Mouse (Mus musculus) intestine, embryonic 16.5 days (tissue): ENCODE results near the gene Antxr2. TPM values are rescaled to one million over a fixed set of nuclear protein-coding genes. Genes with fewer than 3 reads are reported as not detected.

Experiments
- ATAC-seq: fragments of 200-750 bp; cut with Nextera tagmentation; 2 replicates; pipeline ENCODE4 v1.8.0; 2017; ENCODE audit warnings: moderate TSS enrichment, moderate library complexity
- H3K27ac ChIP-seq: fragments of 300-500 bp; sonication (generic); 2 replicates; pipeline ENCODE4 v1.5.1; 2014; ENCODE audit warnings: mild to moderate bottlenecking, low read length
- H3K27me3 ChIP-seq: fragments of 300-500 bp; sonication (generic); replicated peaks from 2 replicates; pipeline ENCODE4 v1.6.1; 2014; ENCODE audit warnings: low read length, control low read depth, mixed read lengths; ENCODE audit not compliant: control insufficient read depth, insufficient read depth
- H3K36me3 ChIP-seq: fragments of 300-500 bp; sonication (generic); 2 replicates; pipeline ENCODE4 v1.6.1; 2014; ENCODE audit warnings: low read length, control low read depth; ENCODE audit not compliant: control insufficient read depth, insufficient read depth
- H3K4me1 ChIP-seq: fragments of 300-500 bp; sonication (generic); 2 replicates; pipeline ENCODE4 v1.6.1; 2014; ENCODE audit warnings: low read length, control low read depth, mixed read lengths; ENCODE audit not compliant: control insufficient read depth, insufficient read depth
- H3K4me2 ChIP-seq: fragments of 300-500 bp; sonication (generic); 2 replicates; pipeline ENCODE4 v1.6.1; 2014; ENCODE audit warnings: low read depth, low read length, control low read depth
- H3K4me3 ChIP-seq: fragments of 300-500 bp; sonication (generic); 2 replicates; pipeline ENCODE4 v1.5.1; 2014; ENCODE audit warnings: mild to moderate bottlenecking, low read length
- H3K9ac ChIP-seq: fragments of 300-500 bp; sonication (generic); 2 replicates; pipeline ENCODE4 v1.6.1; 2014; ENCODE audit warnings: low read depth, low read length
- H3K9me3 ChIP-seq: fragments of 300-500 bp; sonication (generic); 2 replicates; pipeline ENCODE4 v1.6.1; 2016; ENCODE audit warnings: low read length, control low read depth; ENCODE audit not compliant: control insufficient read depth
- WGBS: fragments of 180-500 bp; shearing (Covaris S2); extraction: QIAGEN DNeasy Blood & Tissue Kit; methylation state at CpG from one replicate; pipeline ENCODE4 v1.1.7; 2014; 5-methylcytosine and 5-hydroxymethylcytosine counted together
- polyA plus RNA-seq: library from polyadenylated mRNA; unstranded; fragments of >200 nt; fragmentation: Nextera tagmentation; extraction: Ambion mirVana; gene quantifications from 2 replicates; pipeline ENCODE4 v1.2.1, GENCODE M21; 2015

Gene Antxr2
- polyA plus RNA-seq, 1 experiment from 2014 or later: 19.7 TPM

DNA sequence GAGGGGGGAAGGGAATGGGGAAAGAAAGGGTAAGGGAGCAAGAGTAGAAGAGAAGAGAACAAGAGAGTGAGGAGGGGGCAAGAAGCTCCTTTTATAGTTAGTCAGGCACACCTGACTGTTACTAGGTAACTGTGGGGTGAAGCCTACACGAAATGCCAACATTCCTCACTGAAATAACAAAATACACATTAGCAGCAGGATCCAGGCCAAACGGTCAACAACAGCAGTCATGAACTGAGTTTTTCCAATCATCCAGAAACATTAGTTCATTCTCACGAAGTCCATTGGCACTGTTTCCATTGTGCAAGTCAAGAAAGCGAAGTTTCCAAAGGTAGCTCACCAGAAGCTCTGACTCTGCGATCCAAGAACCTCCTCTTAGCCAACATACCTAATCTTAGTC lies 63.8 kb downstream of the Antxr2 start:
- no peak overlapping the region for H3K4me3 ChIP-seq
- H3K9me3 ChIP-seq: no peaks in the 10 kb centered on the region
- no peak overlapping the region for H3K27ac ChIP-seq
- no peak overlapping the region for H3K9ac ChIP-seq
- H3K4me1 ChIP-seq: no peaks in the 10 kb centered on the region
- H3K36me3 ChIP-seq: 0 out of 2 replicates have a peak, but pooled peaks cover 3% of the 10 kb centered on the region
- no peak overlapping the region for H3K4me2 ChIP-seq
- H3K27me3 ChIP-seq: no peaks in the 10 kb centered on the region
- WGBS: 81% methylated on average over 5 of the region's 5 CpGs
- ATAC-seq: no peak

- no peaks in the 10 kb centered on the region for H3K9me3 ChIP-seq
- no peak overlapping the region for H3K27ac ChIP-seq
- H3K36me3 ChIP-seq: 0 out of 2 replicates have a peak, but pooled peaks cover 3% of the 10 kb centered on the region
- no peak overlapping the region for H3K4me2 ChIP-seq
- H3K4me1 ChIP-seq: no peaks in the 10 kb centered on the region
- no peak for ATAC-seq
- H3K27me3 ChIP-seq: no peaks in the 10 kb centered on the region
- H3K9ac ChIP-seq: no peak overlapping the region
- H3K4me3 ChIP-seq: no peak overlapping the region
These were observed 64.7 kb downstream of the Antxr2 start for GRCm38 (mm10) chr5:97966101-97966500.

DNA sequence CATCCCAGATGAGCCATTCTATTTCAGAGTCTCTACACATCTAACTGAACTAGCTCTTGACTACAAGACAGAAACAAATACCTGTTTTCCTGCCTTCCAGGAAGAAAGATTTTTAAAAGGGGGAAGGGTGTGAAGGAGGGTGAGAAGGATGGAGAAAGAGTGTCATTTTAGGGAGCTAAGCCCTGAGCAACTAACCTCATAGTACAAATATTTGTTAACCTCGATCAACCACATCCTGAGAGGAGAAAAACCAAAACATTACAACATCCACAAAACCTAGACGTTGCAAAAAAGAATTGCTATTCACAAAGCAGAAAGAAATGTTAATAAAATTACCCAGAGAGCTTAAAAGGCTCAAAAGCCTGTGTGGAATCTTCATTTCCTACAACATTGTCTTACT lies 66.4 kb downstream of the Antxr2 start:
- Histone ChIP-seq H3K27ac (no peak overlapping the region), H3K4me2 (no peak overlapping the region), H3K4me3 (no peak overlapping the region), H3K9me3 (no peaks in the 10 kb centered on the region), H3K4me1 (no peaks in the 10 kb centered on the region), H3K36me3 (0 out of 2 replicates have a peak, but pooled peaks cover 3% of the 10 kb centered on the region), H3K9ac (no peak overlapping the region), H3K27me3 (no peaks in the 10 kb centered on the region)
- WGBS: 70% methylated on average over 2 of the region's 2 CpGs
- ATAC-seq: no peak

GRCm38 (mm10) chr5:97962512-97962911 lies 68.3 kb downstream of the Antxr2 start:
- H3K27me3 ChIP-seq: no peaks in the 10 kb centered on the region
- no peak overlapping the region for H3K4me2 ChIP-seq
- 70% methylated on average over 3 of the region's 3 CpGs for WGBS
- no peaks in the 10 kb centered on the region for H3K9me3 ChIP-seq
- H3K9ac ChIP-seq: no peak overlapping the region
- no peak overlapping the region for H3K4me3 ChIP-seq
- no peak for ATAC-seq
- H3K27ac ChIP-seq: no peak overlapping the region
- H3K4me1 ChIP-seq: no peaks in the 10 kb centered on the region
- 0 out of 2 replicates have a peak, but pooled peaks cover 3% of the 10 kb centered on the region for H3K36me3 ChIP-seq

- no peaks in the 10 kb centered on the region for H3K9me3 ChIP-seq
- WGBS: 82% methylated on average over 7 of the region's 7 CpGs
- H3K9ac ChIP-seq: no peak overlapping the region
- H3K27me3 ChIP-seq: no peaks in the 10 kb centered on the region
- H3K4me3 ChIP-seq: no peak overlapping the region
- no peak for ATAC-seq
- H3K4me1 ChIP-seq: no peaks in the 10 kb centered on the region
- no peak overlapping the region for H3K27ac ChIP-seq
- H3K4me2 ChIP-seq: no peak overlapping the region
- H3K36me3 ChIP-seq: 0 out of 2 replicates have a peak, but pooled peaks cover 3% of the 10 kb centered on the region
These were observed 69.1 kb downstream of the Antxr2 start for GRCm38 (mm10) chr5:97961786-97962185.

DNA sequence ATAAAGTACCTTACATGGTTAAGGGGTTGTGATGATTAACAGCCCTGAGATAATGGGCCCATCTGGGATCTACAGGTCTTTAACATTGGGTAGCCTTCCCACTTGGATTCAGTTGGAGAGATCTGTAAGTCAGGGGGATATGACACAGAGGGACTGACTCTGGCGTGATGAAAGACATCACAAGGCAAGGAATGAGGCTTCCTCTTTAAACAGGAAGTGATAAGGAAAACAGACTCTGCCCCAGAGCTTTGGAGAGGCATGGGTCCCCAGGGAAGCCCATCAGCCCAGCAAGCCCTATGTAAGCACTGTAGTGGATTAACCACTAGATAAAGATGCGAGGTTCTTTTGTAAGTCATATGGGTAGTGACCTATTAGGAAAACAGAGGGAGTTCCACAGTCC lies 71.2 kb downstream of the Antxr2 start:
- H3K4me2 ChIP-seq: no peak overlapping the region
- H3K27ac ChIP-seq: no peak overlapping the region
- H3K36me3 ChIP-seq: 0 out of 2 replicates have a peak, but pooled peaks cover 3% of the 10 kb centered on the region
- no peak for ATAC-seq
- H3K4me3 ChIP-seq: no peak overlapping the region
- H3K9ac ChIP-seq: no peak overlapping the region
- 61% methylated on average over 2 of the region's 2 CpGs for WGBS
- no peaks in the 10 kb centered on the region for H3K9me3 ChIP-seq
- no peaks in the 10 kb centered on the region for H3K27me3 ChIP-seq
- H3K4me1 ChIP-seq: no peaks in the 10 kb centered on the region

GRCm38 (mm10) chr5:97959010-97959409 lies 71.8 kb downstream of the Antxr2 start:
- Histone ChIP-seq H3K27me3 (no peaks in the 10 kb centered on the region), H3K4me1 (no peaks in the 10 kb centered on the region), H3K9me3 (no peaks in the 10 kb centered on the region), H3K27ac (no peak overlapping the region), H3K4me3 (no peak overlapping the region), H3K4me2 (no peak overlapping the region), H3K36me3 (0 out of 2 replicates have a peak, but pooled peaks cover 3% of the 10 kb centered on the region), H3K9ac (no peak overlapping the region)
- ATAC-seq: no peak
- WGBS: 89% methylated on average over 3 of the region's 3 CpGs

DNA sequence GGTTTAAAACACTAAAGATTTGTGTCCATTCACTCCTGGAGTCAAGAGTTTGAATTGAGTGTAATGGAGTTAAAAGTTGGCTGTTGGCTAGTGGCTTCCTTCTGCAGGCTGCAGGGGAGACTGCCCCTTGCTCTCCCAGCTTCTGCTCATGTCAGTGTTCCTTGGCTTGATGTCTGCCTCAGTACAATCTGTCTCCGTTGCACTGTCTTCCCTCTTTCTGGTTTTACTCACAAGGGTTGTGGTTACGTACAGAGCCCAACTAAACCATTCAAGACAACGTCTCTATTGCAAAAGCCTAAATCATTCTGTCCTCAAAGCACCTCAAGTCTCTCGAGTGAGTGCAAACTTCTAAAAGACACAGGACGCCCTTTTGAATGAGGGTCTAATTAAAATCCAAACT lies 73.3 kb downstream of the Antxr2 start:
- H3K4me2 ChIP-seq: no peak overlapping the region
- ATAC-seq: no peak
- H3K27ac ChIP-seq: no peak overlapping the region
- no peaks in the 10 kb centered on the region for H3K27me3 ChIP-seq
- H3K4me1 ChIP-seq: no peaks in the 10 kb centered on the region
- WGBS: 75% methylated on average over 5 of the region's 5 CpGs
- H3K9ac ChIP-seq: no peak overlapping the region
- H3K4me3 ChIP-seq: no peak overlapping the region
- H3K9me3 ChIP-seq: no peaks in the 10 kb centered on the region
- H3K36me3 ChIP-seq: no peaks in the 10 kb centered on the region

DNA sequence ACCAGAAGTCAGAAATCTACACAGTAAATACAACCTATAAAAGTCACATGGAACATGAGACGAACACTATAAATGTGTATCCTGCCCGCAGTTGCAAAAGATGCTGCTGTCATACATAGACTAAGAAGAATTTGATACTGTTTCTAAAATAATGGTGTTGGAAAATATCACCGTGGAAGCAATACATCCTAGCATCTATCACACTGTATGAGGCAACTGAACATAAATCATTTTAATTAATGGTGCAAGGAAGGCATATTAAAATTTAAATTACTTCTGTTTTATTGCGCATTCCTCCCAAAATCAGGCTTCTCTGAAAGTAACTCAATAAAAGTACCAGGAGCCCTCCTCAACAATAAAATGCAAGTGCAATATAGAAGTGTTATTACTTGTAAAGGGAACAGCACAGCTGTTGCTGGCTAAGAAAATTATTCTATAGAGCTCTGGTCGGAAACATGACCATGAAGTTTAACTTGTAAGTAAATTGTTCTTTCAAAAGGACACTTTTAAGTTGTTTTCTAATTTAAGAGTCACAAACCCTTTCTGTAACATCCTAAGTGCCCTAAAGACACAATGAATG lies 76.6 kb downstream of the Antxr2 start:
- Histone ChIP-seq H3K36me3 (no peaks in the 10 kb centered on the region), H3K27me3 (no peaks in the 10 kb centered on the region), H3K4me1 (no peaks in the 10 kb centered on the region), H3K9me3 (no peaks in the 10 kb centered on the region), H3K4me2 (no peak overlapping the region), H3K9ac (no peak overlapping the region), H3K27ac (no peak overlapping the region), H3K4me3 (no peak overlapping the region)
- WGBS: 83% methylated on average over 5 of the region's 5 CpGs
- ATAC-seq: no peak
